Mouse (Mus musculus) lung, postnatal 0 days (tissue): ENCODE data around the gene Pde6d.

Experiments
- CTCF ChIP-seq: IDR thresholded peaks from 2 replicates; pipeline ENCODE4 v1.5.1; 2016; ENCODE audit warnings: antibody characterized with exemption, mild to moderate bottlenecking
- EP300 ChIP-seq: IDR thresholded peaks from 2 replicates; pipeline ENCODE4 v1.6.1; 2016; ENCODE audit warnings: antibody characterized with exemption, mild to moderate bottlenecking, control low read depth

GRCm38 (mm10) chr1:86580426-86580825, 2.0 kb downstream of the Pde6d start:
- TF ChIP-seq CTCF, result no peak
- TF ChIP-seq EP300, result no peak
